Mouse (Mus musculus): ENCODE measurements at regions not wholly inside any gene's neighbourhood (a gene's known extent, or its start where the extent isn't known, plus 50 kb on each side); places are given as distances from the start of the nearest gene placed in this dataset.

DNA sequence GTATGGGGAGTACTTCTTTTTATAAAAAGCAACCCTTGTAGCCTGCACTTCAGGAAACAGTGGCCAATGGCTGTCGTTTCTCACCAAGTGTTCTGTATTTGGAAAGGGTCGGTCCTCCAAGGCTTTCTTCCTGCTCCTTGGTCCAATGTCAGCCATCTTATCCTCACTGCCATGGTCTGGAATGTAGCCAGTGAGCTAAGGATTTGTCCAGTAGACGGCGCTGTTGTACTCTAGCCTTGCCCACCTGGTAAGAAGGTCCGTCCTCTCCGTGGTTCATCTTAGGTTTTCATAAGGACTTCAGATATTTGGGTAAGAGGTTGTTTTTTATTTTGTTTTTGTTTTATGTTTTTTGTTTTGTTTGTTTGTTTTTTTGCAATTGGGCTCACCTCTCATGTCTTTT is 72.8 kb upstream of the Slc25a13 start:
- peak; percentile 57 for DNase-seq

DNA sequence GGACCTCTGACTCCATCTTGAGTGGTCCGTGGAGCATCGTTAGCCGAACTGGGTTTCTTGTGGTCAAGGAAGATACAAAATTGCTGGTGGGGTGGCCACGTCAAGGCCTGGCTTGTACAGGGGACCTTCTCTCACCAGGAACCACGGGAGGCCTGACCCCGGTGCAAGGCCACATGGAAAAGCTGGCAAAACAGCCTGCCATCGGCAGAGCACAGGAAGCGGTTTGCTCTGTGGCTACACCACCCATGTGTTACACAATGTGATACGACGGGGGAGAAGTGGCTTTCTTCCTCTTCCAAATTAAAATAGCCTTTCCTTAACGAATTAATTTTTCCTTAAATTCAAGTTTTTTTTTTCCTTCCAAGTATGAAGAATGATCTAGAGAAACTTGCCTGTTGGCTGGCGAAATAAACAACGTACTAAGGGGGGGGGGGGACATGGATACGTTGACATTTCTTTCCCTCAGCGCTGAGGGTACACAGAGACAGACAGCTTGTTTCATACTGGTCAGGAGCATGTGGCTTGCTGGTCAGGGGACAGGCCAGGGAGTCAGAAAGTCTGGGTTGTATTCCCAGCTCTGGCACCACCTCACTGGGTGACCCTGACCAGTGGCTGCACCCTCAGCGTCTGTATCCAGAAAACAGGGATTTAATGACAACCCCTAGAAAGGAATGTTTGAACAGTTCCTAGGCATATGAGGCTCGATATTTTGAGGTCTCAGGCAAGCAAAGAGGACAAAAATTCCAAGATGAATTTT is 64.0 kb upstream of the Slc25a13 start:
- no peak for DNase-seq

DNA sequence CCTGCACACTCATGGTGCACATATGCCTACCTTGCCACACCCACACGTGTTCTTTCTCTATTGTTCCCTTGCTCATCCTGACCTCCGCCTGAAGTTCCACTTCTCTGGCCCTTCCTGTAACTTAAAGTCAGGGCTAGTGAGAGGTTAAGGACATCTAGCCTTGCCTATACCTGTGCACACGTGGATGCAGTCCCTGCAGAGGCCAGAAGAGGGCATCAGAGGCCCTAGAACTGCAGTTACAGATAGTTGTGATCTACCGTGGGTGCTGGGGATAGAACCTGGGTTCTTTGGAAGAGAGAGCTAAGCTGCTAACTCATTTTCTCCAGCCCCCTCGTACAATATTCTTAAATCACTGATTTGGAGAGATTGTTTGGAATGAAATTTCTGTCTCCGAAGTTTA is 62.7 kb upstream of the Slc25a13 start:
- DNase-seq = no peak

DNA sequence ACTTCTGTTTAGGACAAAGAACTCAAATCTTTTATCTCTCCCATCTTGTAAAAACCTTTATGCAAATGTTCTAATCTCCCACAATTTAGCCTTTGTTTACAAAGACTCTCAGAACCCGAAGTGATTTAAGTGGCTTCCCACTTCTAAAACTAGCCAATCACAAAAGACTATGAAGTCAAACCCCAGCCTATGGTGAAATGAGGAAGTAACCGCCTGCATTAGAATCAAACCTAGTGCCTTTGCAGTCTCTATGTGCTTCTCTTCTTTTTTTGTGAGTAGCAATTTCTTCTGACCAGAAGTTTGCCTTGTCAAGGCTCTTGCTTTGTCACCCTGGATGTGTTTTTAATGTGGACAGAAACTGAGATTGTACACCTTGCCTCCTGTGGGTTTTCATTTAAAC is 53.6 kb upstream of the Slc25a13 start:
- DNase-seq = no peak
